Mouse (Mus musculus): ENCODE data around the gene Cd47. TPM values are rescaled to one million over a fixed set of nuclear protein-coding genes. Genes with fewer than 3 reads are reported as not detected.

The Cd47 gene
- total RNA-seq (2012; rRNA removed) = 111 and 142 TPM in 2 replicates
- total RNA-seq (2014; rRNA removed) = 277 and 278 TPM in 2 replicates
- 102 and 109 TPM in 2 replicates for polyA plus RNA-seq (2012; ENCODE audit: insufficient read length, low read depth)

GRCm38 (mm10) chr16:49799597-49800561, at the start of gene Cd47:
Gene Cd47 (plus strand): TSS chr16:49800533.
- dilution Hi-C loops (cut with MboI; ENCODE audit: extremely low pct_ligation_motif_present, extremely low pct_unique_long_range_greater_than_20kb, low sequenced_read_pairs) (no loop called here), in situ Hi-C loops (cut with MboI; ENCODE audit: low pct_ligation_motif_present, low pct_unique_long_range_greater_than_20kb, low sequenced_read_pairs) (no loop called here)
- Histone ChIP-seq H3K27ac (ENCODE audit: insufficient read depth, low read depth) (no peak within 1 kb of the TSS), H3K4me1 (ENCODE audit: control insufficient read depth in 1 of 2, insufficient read depth in 2 of 2) (peaks cover 27 to 51% of the 10 kb centered on the region in 2 experiments), H3K36me3 (replicated peaks in 1 of 2; ENCODE audit: control insufficient read depth in 1 of 2, insufficient read depth in 1 of 2, low read length in 1 of 2) (no peaks in the 10 kb centered on the region), H3K4me3 (replicated peaks in 1 of 3; ENCODE audit: low read depth in 2 of 3, low read length in 2 of 3, poor library complexity in 1 of 3) (no peak within 1 kb of the TSS), H3K9me3 (replicated peaks; ENCODE audit: low read length) (no peaks in the 10 kb centered on the region), H3K9ac (ENCODE audit: insufficient read depth, low read depth) (no peak within 1 kb of the TSS), H3K79me2 (replicated peaks; ENCODE audit: control insufficient read depth, extremely low read depth, insufficient read depth, poor library complexity, severe bottlenecking) (no peaks in the 10 kb centered on the region), H3K27me3 (replicated peaks) (no peaks in the 10 kb centered on the region), H3K4me2 (ENCODE audit: insufficient read depth, low read depth, poor library complexity, severe bottlenecking) (no peak within 1 kb of the TSS)
- TF ChIP-seq MAZ (IDR thresholded peaks at IDR 0.05; ENCODE audit: low read depth, low read length) (no peak), SMC3 (IDR thresholded peaks at IDR 0.05; ENCODE audit: low read depth, low read length) (no peak), ZC3H11A (IDR thresholded peaks at IDR 0.05; ENCODE audit: low read depth, low read length) (no peak), EP300 (IDR thresholded peaks at IDR 0.05; ENCODE audit: low read length) (peak; percentile 9; the same call in 1 of the 2 replicates), ETS1 (conservative IDR thresholded peaks at IDR 0.05; ENCODE audit: low read depth, low read length) (peak; percentile 35; the same call in 1 of the 2 replicates)
- DNase-seq (ENCODE audit: extremely low read depth) = peak; percentile 63

GRCm38 (mm10) chr16:49752906-49753305, 47.4 kb upstream of the Cd47 start:
- Histone ChIP-seq H3K9ac (ENCODE audit: insufficient read depth, low read depth) (no peak overlapping the region), H3K4me3 (replicated peaks in 1 of 3; ENCODE audit: low read depth in 2 of 3, low read length in 2 of 3, poor library complexity in 1 of 3) (no peak overlapping the region), H3K79me2 (replicated peaks; ENCODE audit: control insufficient read depth, extremely low read depth, insufficient read depth, poor library complexity, severe bottlenecking) (no peaks in the 10 kb centered on the region), H3K36me3 (replicated peaks in 1 of 2; ENCODE audit: control insufficient read depth in 1 of 2, insufficient read depth in 1 of 2, low read length in 1 of 2) (peaks cover 0 to 7% of the 10 kb centered on the region in 2 experiments), H3K27ac (ENCODE audit: insufficient read depth, low read depth) (no peak overlapping the region), H3K4me2 (ENCODE audit: insufficient read depth, low read depth, poor library complexity, severe bottlenecking) (no peak overlapping the region), H3K27me3 (replicated peaks) (no peaks in the 10 kb centered on the region), H3K4me1 (ENCODE audit: control insufficient read depth in 1 of 2, insufficient read depth in 2 of 2) (no peaks in the 10 kb centered on the region), H3K9me3 (replicated peaks; ENCODE audit: low read length) (no peaks in the 10 kb centered on the region)
- dilution Hi-C loops (cut with MboI; ENCODE audit: extremely low pct_ligation_motif_present, extremely low pct_unique_long_range_greater_than_20kb, low sequenced_read_pairs) (no loop called here), in situ Hi-C loops (cut with MboI; ENCODE audit: low pct_ligation_motif_present, low pct_unique_long_range_greater_than_20kb, low sequenced_read_pairs) (no loop called here)
- TF ChIP-seq JUN (IDR thresholded peaks at IDR 0.05; ENCODE audit: insufficient read depth, low read depth, low read length) = no peak
- no peak for TF ChIP-seq E2F4 (IDR thresholded peaks at IDR 0.05; ENCODE audit: insufficient replicate concordance, low read depth, low read length)
- no peak for TF ChIP-seq NELFE (IDR thresholded peaks at IDR 0.05; ENCODE audit: low read depth, low read length)
- TF ChIP-seq TCF12 (IDR thresholded peaks at IDR 0.05; ENCODE audit: low read depth, low read length) = no peak
- no peak for TF ChIP-seq POLR2A (IDR thresholded peaks at IDR 0.05; ENCODE audit: low read depth, low read length)
- TF ChIP-seq KAT2A (IDR thresholded peaks at IDR 0.05; ENCODE audit: insufficient replicate concordance, low read length) = no peak
- no peak for TF ChIP-seq MAFK (IDR thresholded peaks at IDR 0.05; ENCODE audit: insufficient replicate concordance, low read length)
- TF ChIP-seq USF1 (IDR thresholded peaks at IDR 0.05; ENCODE audit: low read depth, low read length) = no peak
- no peak for TF ChIP-seq ETS1 (conservative IDR thresholded peaks at IDR 0.05; ENCODE audit: low read depth, low read length)
- no peak for TF ChIP-seq EP300 (IDR thresholded peaks at IDR 0.05; ENCODE audit: low read length)
- no peak for TF ChIP-seq IRF4 (IDR thresholded peaks at IDR 0.05; ENCODE audit: low read depth, low read length)
- TF ChIP-seq MXI1 (IDR thresholded peaks at IDR 0.05; ENCODE audit: low read depth, low read length) = no peak
- no peak for TF ChIP-seq RAD21 (IDR thresholded peaks at IDR 0.05; ENCODE audit: low read depth, low read length)
- DNase-seq (ENCODE audit: extremely low read depth) = no peak
